Mouse (Mus musculus): Measurements from ENCODE around the gene Rpl9.

GRCm38 (mm10) chr5:65350508-65350907 is 40.7 kb downstream of the Rpl9 start:
- TF ChIP-seq CTCF (IDR thresholded peaks at IDR 0.05; ENCODE audit: borderline replicate concordance, extremely low read depth, insufficient read depth, insufficient read length) = no peak
- no peak for TF ChIP-seq POLR2A (IDR thresholded peaks at IDR 0.05; ENCODE audit: borderline replicate concordance, extremely low read depth, insufficient read depth, insufficient read length, poor library complexity, severe bottlenecking)

Data from brain, embryonic 14.5 days (tissue).